Mouse (Mus musculus): ENCODE data around the gene Fbp1. TPM values are rescaled to one million over a fixed set of nuclear protein-coding genes. Genes with fewer than 3 reads are reported as not detected.
A peak's percentile ranks its signal among the peaks of the same experiment; 100 is the strongest.
"Not testable (repeated sequence)": the region's sequence is repeated elsewhere in the genome, so short reads cannot be mapped to it uniquely, and the experiment has no call there.

Fbp1 gene
- polyA plus RNA-seq, 1 experiment, result not detected

- Histone ChIP-seq H3K4me3 (ENCODE audit: insufficient read depth, low read length) (no peak overlapping the region), H3K4me1 (ENCODE audit: control insufficient read depth, insufficient read depth, low read length) (no peaks in the 10 kb centered on the region), H3K27ac (ENCODE audit: insufficient read depth, low read length) (no peak overlapping the region)
- no peak for TF ChIP-seq CTCF (IDR thresholded peaks at IDR 0.05; ENCODE audit: borderline replicate concordance, insufficient read depth, low read length)
- no peak for TF ChIP-seq POLR2A (IDR thresholded peaks at IDR 0.05; ENCODE audit: low read depth, low read length)
Observed at GRCm38 (mm10) chr13:62856850-62857249, 31.2 kb downstream of the Fbp1 start.

- H3K4me3 ChIP-seq (ENCODE audit: insufficient read depth, low read length), result peak overlapping the region; percentile 1; the same call in 1 of the 2 replicates
- H3K27ac ChIP-seq (ENCODE audit: insufficient read depth, low read length), result no peak overlapping the region
- H3K4me1 ChIP-seq (ENCODE audit: control insufficient read depth, insufficient read depth, low read length), result no peaks in the 10 kb centered on the region
- peak; percentile 98 for TF ChIP-seq CTCF (IDR thresholded peaks at IDR 0.05; ENCODE audit: borderline replicate concordance, insufficient read depth, low read length)
- no peak for TF ChIP-seq POLR2A (IDR thresholded peaks at IDR 0.05; ENCODE audit: low read depth, low read length)
Observed at GRCm38 (mm10) chr13:62856305-62856675, 31.8 kb downstream of the Fbp1 start.

GRCm38 (mm10) chr13:62855396-62856304 lies 32.4 kb downstream of the Fbp1 start:
- peak overlapping the region; percentile 8; the same call in 1 of the 2 replicates for H3K4me3 ChIP-seq (ENCODE audit: insufficient read depth, low read length)
- no peak for TF ChIP-seq CTCF (IDR thresholded peaks at IDR 0.05; ENCODE audit: borderline replicate concordance, insufficient read depth, low read length)
- TF ChIP-seq POLR2A (IDR thresholded peaks at IDR 0.05; ENCODE audit: low read depth, low read length), result no peak
- H3K4me1 ChIP-seq (ENCODE audit: control insufficient read depth, insufficient read depth, low read length), result no peaks in the 10 kb centered on the region
- no peak overlapping the region for H3K27ac ChIP-seq (ENCODE audit: insufficient read depth, low read length)

- Histone ChIP-seq H3K4me1 (ENCODE audit: control insufficient read depth, insufficient read depth, low read length) (no peaks in the 10 kb centered on the region), H3K4me3 (ENCODE audit: insufficient read depth, low read length) (no peak overlapping the region), H3K27ac (ENCODE audit: insufficient read depth, low read length) (no peak overlapping the region)
- TF ChIP-seq CTCF (IDR thresholded peaks at IDR 0.05; ENCODE audit: borderline replicate concordance, insufficient read depth, low read length), result peak; percentile 72; the same call in 1 of the 2 replicates
- TF ChIP-seq POLR2A (IDR thresholded peaks at IDR 0.05; ENCODE audit: low read depth, low read length), result no peak
Observed at GRCm38 (mm10) chr13:62854666-62855065, 33.4 kb downstream of the Fbp1 start.

- Histone ChIP-seq H3K4me1 (ENCODE audit: control insufficient read depth, insufficient read depth, low read length) (no peaks in the 10 kb centered on the region), H3K27ac (ENCODE audit: insufficient read depth, low read length) (no peak overlapping the region), H3K4me3 (ENCODE audit: insufficient read depth, low read length) (no peak overlapping the region)
- TF ChIP-seq POLR2A (IDR thresholded peaks at IDR 0.05; ENCODE audit: low read depth, low read length), result no peak
- no peak for TF ChIP-seq CTCF (IDR thresholded peaks at IDR 0.05; ENCODE audit: borderline replicate concordance, insufficient read depth, low read length)
Observed at GRCm38 (mm10) chr13:62833341-62833740, 54.7 kb downstream of the Fbp1 start.

GRCm38 (mm10) chr13:62832239-62832638 lies 55.8 kb downstream of the Fbp1 start:
- TF ChIP-seq CTCF (IDR thresholded peaks at IDR 0.05; ENCODE audit: borderline replicate concordance, insufficient read depth, low read length) (no peak), POLR2A (IDR thresholded peaks at IDR 0.05; ENCODE audit: low read depth, low read length) (no peak)

GRCm38 (mm10) chr13:62815705-62816104 lies 72.4 kb downstream of the Fbp1 start:
- not testable (repeated sequence) for H3K27ac ChIP-seq (ENCODE audit: insufficient read depth, low read length); H3K4me3 ChIP-seq (ENCODE audit: insufficient read depth, low read length); H3K4me1 ChIP-seq (ENCODE audit: control insufficient read depth, insufficient read depth, low read length)

More at GRCm38 (mm10) chr13:62832239-62832638, 55.8 kb downstream of the Fbp1 start:
- no peak overlapping the region for H3K4me3 ChIP-seq (ENCODE audit: insufficient read depth, low read length)
- H3K27ac ChIP-seq (ENCODE audit: insufficient read depth, low read length), result no peak overlapping the region
- H3K4me1 ChIP-seq (ENCODE audit: control insufficient read depth, insufficient read depth, low read length), result no peaks in the 10 kb centered on the region

Other genes starting within 250 kb of the Fbp1 start
- gene Platr25, start 127.6 kb downstream of the Fbp1 start, polyA plus RNA-seq (2011; ENCODE audit: insufficient read length, low read depth, missing spikeins), result 10.6 and 21.3 TPM in 2 replicates
- 2.0 and 6.3 TPM in 2 replicates for gene Gm5141, start 102.5 kb downstream of the Fbp1 start, polyA plus RNA-seq (2011; ENCODE audit: insufficient read length, low read depth, missing spikeins)
- not detected in 2 replicates for gene Fbp2, start 29.9 kb downstream of the Fbp1 start, polyA plus RNA-seq (2011; ENCODE audit: insufficient read length, low read depth, missing spikeins)
- gene 2010111I01Rik, start 76.6 kb upstream of the Fbp1 start, polyA plus RNA-seq (2011; ENCODE audit: insufficient read length, low read depth, missing spikeins), result 174 and 184 TPM in 2 replicates

Measured in embryonic fibroblast, embryonic 13.5 days (primary cell).